Mouse (Mus musculus) frontal cortex, postnatal 25 days (tissue): ENCODE measurements around the gene Rnf220.

Source experiments
- DNase-seq, 2 experiments: peaks; one replicate each; pipeline ENCODE4 v3.0.0; 2022; ENCODE audit warnings: low spot score in 2 of 2

Gene Rnf220

GRCm38 (mm10) chr4:117302027-117302806, 194.6 kb downstream of the Rnf220 start:
- DNase-seq = no peak

DNA sequence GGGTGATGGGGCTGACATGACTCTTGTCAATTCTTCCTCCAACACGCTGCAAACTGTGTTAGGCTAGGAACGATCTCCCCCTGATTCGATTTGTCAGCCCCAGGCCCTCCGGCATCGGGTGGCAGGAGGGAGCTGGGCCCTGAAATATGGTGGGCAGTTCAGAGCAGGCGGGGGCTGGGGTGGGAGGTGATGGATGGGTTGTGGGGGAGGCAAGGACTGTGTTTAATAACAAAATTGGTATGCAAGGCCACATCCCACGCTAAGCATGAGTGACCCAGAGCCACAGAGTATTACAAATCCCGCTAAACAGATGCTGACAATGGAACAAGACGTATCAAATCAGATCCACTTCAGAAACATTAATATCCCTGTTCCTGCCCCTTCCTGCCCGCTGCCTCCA, 196.9 kb downstream of the Rnf220 start:
- DNase-seq = no peak

DNA sequence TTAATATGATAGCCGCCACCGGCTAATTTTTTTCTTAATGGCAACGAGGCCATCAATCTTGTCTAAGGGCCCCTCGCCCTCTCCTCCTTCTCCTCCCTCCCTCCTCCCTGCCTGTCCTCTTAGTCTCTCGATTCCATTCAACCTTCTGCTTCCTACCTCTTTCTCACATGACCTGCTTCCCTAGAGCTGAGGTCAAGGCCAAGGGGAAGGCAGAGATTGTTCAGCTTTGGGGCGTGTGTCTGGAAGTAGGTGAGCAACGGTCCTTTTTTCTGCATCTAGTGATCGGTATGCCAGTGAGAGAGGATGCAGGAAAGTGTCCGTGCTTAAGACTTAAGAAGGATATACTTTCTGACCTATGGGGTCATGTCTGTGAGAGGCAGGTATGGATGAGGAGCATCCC, 199.0 kb downstream of the Rnf220 start:
- no peak for DNase-seq

DNA sequence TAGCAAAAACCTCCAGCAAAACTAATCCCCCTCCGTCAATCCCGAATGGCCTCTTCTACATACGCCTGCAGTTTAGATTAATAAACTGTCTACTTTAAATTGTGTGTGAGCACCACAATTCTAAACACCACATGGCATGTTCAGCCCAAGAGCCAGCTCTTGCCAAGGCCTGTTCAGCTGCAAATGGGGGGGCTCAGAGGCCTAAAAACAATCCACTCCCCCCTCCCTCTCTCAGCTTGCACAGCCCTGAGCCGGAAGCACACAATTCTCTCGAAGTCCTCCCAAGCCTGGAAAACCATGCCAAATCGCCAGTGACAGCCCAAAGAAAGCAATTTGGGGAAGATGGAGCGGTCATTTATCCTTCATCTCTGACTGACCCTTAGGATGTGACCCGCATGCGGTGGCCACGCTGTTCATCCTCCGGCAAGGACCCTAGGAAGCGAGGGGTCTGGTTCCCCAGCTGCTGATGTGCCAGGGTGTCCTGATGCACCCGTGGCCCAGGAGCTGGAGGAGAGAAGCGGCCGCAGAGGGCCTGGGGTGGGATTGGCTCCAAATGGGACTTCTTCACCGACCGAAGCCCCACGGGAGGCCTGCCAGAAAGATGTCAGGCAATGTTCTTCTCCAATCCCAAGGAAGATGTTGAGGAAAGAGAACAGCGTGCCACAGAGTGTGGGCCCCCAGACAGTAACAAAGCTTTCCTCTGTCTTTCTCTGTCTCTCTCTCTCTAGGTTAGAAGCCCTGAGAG, 199.8 kb downstream of the Rnf220 start:
- DNase-seq = no peak

GRCm38 (mm10) chr4:117291696-117292095, 205.2 kb downstream of the Rnf220 start:
- no peak for DNase-seq

GRCm38 (mm10) chr4:117288927-117289801, 207.7 kb downstream of the Rnf220 start:
- peak; percentile 38 to 56 for DNase-seq

- no peak for DNase-seq
These were observed 208.4 kb downstream of the Rnf220 start for GRCm38 (mm10) chr4:117288277-117288926.

GRCm38 (mm10) chr4:117284363-117284762, 212.5 kb downstream of the Rnf220 start:
- no peak for DNase-seq

DNA sequence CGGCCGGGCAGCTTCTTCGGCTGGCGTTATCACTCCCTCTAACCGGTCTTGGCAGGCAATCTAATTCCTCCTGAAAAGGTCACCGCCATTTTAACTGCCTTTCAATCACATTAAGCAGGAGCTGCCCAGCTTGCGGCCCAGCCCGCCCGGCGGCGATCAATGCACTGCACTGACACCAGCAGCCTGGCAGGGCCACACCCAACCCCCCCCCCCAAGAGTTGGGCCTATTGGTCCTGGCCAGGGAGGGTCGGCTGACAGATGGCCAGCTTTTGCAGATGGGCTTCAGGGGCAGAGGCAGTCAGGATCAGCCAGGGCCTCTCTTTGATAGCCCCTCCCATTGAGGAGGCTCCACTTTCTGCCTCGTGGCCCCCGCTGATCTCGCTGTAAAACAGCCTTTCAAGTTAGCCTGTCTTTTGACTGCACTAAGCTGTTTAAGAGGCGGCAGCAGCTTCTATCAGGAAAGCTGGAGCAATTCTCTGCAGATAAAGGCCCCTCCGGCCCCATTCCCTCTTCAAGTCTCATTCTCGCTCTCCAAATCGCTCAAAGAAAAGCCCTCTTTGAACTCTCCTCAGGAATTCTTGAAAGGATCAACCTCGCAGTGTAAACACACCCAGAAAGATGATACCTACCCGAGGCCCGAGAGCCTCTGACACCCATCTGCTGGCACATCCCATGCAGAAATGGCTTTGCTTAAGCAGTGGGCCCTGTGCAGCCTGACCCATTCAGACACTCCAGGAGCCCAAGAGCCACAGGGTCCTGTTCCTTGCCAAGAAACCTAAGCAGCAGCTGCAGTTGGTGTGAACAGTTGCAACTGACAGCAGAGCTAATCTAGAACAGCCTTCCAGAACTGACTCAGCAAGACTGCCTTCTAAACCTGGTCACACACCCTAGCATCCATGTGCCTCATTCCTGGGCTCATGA, 213.3 kb downstream of the Rnf220 start:
- DNase-seq = no peak

GRCm38 (mm10) chr4:117281090-117281845, 215.6 kb downstream of the Rnf220 start:
- DNase-seq = no peak

- DNase-seq = no peak
These were observed 216.4 kb downstream of the Rnf220 start for GRCm38 (mm10) chr4:117280397-117280930.

DNA sequence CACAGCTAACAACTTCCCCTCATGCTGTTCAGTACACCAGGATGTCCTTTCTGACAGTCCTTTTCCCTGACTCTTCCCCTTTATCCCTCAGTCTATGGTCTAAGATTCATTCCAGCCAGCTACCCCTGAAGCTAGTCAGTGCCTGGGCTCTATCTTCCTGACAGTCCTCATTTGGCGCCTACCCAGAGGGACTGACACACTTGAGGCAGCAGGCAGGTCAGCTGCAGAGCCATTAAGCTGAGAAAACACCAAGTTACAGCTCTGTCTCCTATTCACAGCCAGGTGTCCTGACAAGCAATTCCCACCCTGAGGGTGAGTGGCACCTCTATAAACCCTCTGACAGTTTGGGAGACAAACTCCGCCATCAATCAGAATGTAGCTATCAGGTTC, 217.6 kb downstream of the Rnf220 start:
- DNase-seq = no peak

GRCm38 (mm10) chr4:117278381-117279252, 218.2 kb downstream of the Rnf220 start:
- DNase-seq = no peak

DNA sequence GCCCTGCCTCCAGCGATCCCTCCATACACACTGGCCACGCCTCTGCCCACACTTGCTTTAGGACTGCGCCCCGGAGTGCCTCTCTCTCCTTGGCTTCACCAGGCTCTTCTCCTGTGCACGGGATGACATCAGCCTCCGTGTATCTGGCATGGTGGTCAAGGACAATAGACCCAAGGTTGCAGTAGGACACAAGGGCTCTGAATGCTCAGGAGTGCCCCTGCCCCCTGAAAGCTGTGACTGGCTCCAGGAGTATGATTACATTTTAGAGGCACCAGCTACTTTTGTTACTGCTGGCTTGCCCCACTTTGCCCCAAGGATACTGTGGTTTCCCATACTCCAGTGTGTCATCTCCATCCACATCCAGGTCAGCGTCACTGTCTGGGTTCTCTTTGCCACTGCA, 219.2 kb downstream of the Rnf220 start:
- DNase-seq = no peak

DNA sequence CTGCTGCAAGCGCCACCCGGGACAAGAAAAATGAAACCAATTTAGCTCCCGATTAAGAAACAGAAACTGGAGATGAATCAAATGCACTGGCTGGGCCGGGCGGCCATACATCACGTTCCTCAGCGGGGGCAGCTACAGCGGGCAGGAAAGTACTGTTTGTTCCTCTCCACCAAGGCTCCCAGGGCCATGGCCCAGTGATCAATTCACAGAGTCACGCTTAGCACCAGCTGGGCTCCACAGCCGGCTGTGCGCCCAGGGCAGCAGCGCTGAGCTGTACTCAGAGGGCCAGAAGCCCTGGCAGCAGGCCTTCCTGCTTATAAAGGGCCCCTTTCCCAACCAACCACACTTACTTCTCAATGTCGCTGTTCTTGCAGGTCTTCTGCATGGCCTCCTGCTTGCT, 219.8 kb downstream of the Rnf220 start:
- no peak for DNase-seq

DNA sequence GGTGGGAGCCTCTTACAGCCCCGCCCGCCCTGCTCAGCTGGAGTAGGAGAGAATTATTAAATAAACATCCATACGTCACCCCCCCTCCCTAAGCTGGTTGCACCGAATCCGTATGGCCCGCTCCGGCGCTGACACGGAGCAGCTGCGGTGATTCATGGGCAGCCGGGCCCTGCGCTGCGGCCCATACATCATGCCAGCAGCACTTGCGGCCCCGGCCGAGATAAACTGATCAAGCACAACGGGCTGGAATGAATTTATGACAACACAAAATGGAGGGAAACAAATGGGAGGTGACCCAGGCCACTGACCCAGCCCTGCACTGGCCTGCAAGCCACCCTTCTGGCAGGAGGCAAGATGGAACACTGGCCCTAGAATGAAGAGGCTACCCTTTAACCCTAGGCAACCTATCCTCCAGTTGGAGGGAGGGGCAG, 220.6 kb downstream of the Rnf220 start:
- no peak for DNase-seq

DNA sequence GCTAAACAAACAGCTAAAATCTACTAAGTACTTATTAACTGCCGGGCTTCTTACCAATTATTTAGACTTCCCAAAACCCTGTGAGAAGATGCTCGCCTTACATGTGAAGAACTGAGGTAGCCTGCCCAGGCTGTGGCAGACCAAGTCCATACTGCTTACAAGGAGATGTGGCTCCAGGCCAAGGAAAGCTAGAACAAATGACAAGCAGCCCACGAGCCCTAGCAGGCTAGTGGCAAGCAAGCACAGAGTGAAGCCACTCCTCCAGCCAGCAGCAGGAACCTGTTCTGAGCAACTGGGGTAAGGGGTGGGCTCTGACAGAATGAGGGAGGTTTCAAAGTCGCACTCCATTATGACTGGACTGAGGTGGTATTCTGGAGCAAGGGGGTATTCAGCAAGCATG, 222.1 kb downstream of the Rnf220 start:
- DNase-seq = no peak

- DNase-seq = no peak
These were observed 224.4 kb downstream of the Rnf220 start for GRCm38 (mm10) chr4:117272459-117272858.

DNA sequence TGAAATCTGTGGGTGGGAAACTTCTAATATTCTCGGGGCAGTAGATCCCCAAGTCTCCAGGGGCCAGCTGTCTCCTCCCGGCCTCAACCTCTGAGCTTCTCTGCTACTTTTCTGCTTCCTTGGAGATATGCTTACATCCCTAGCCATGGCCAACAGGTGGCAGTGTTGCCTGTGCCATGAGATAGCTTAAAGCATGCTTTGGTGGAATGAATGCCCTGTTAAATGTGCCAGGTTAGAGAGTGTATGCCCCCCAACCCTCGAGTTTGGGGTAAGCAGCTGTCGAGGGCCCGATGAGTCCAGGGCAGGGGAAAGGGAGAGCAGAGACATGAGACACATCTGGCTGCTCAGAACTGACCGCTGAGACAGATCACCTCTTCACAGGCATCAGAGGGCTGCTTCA, 226.6 kb downstream of the Rnf220 start:
- peak; percentile 71 for DNase-seq
